Mouse (Mus musculus) cortical plate, adult 2 months (tissue): ENCODE data around the gene Hist3h2a.

Source experiments
- CTCF ChIP-seq: fragments of 200-500 bp; IDR thresholded peaks from 2 replicates; pipeline ENCODE4 v1.5.1; 2011; ENCODE audit warnings: mild to moderate bottlenecking, control low read depth, low read length; ENCODE audit not compliant: insufficient read depth; ENCODE audit errors: extremely low read depth
- POLR2A ChIP-seq: fragments of 200-500 bp; IDR thresholded peaks from 2 replicates; pipeline ENCODE4 v1.6.1; 2011; ENCODE audit warnings: mild to moderate bottlenecking, low read length, control low read depth; ENCODE audit not compliant: insufficient read depth; ENCODE audit errors: extremely low read depth

DNA sequence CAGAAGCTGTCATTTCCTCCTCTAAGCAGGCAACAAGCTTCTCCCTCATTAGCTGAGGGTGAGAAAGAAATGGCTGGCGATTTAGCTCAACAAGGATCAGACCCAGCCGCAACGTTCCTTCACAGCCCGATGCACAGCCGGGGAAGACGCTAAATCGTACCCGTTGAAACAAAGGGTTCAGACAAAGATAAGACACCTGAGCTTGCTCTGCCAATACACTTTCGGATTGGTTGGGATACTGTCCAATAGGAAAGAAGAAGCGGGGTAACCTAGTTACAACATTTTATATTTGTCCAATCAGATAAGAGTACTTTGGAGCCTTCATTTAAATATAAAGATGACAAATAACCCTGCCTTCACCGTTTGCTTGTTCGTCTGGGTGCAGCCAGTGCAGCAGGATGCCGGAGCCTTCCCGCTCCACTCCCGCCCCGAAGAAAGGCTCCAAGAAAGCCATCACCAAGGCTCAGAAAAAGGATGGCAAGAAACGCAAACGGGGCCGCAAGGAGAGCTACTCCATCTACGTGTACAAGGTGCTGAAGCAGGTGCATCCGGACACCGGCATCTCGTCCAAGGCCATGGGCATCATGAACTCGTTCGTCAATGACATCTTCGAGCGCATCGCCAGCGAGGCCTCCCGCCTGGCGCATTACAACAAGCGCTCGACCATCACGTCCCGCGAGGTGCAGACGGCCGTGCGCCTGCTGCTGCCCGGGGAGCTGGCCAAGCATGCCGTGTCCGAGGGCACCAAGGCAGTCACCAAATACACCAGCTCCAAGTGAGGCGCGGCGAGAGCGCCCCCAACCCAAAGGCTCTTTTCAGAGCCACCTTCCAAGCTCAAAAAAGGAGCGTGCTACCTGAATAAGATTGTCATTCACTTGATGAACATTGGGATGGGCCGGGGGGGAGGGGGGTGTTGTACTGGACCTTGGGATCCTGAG is 5.7 kb upstream of the Hist3h2a start, which contains the start of gene Hist3h2ba:
- TF ChIP-seq POLR2A (peak; percentile 99), CTCF (no peak)
